In the genomic region with DNA sequence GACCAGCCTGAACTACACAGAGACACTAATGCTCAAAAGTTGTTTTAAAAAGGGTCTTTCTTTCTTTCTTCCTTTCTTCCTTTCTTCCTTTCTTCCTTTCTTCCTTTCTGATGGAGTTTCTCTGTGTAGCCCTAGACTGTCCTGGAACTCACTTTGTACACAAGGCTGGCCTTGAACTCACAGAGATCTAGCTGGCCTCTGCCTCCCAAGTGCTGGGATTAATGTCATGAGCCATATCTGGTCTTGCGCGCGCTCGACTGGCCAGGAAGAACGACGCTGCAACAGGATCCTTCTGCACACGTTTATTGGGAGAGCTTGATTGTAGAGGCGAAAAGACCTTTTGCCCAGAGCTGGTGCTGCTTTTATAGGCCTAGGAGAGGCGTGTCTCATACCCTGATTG, we compare ENCODE assay signal across 28 mouse cellular contexts. TPM values are rescaled to one million over a fixed set of nuclear protein-coding genes. Genes with fewer than 3 reads are reported as not detected.
"Had no signal": no experiment of that assay in that cellular context is flagged by ENCODE, and none has a peak within 500 bp of the region (broad histone marks: within the 10 kb centered on the region; RNA-seq: fewer than 3 reads in every experiment).

No protein-coding gene starts in this region.

RNA-seq across cellular contexts. Expression of a gene that starts 17.0 kb away (rescaled TPM):
- total RNA-seq: hematopoietic stem cell, adult 5-6 weeks had no signal
- polyA plus RNA-seq: inflammation-experienced regulatory T-cells, adult 6 months; intestine, postnatal 0 days had no signal

RNA-seq across cellular contexts. Expression of a gene that starts 55.9 kb away (rescaled TPM):
- total RNA-seq: heart, postnatal 10 days; heart, postnatal 14 days; heart, postnatal 25 days; heart, postnatal 36 days; hematopoietic stem cell, adult 5-6 weeks; hindbrain, postnatal 0 days; layer of hippocampus, adult 18-20 months; layer of hippocampus, adult 2 months; layer of hippocampus, adult 8-10 months; layer of hippocampus, postnatal 10 days; layer of hippocampus, postnatal 14 days; layer of hippocampus, postnatal 25 days; layer of hippocampus, postnatal 36 days; left cerebral cortex, adult 18-20 months; left cerebral cortex, adult 2 months had no signal
- polyA plus RNA-seq: heart, embryonic 10.5 days; hindbrain, embryonic 10.5 days; hindbrain, embryonic 11.5 days; hindbrain, embryonic 12.5 days; hindbrain, embryonic 13.5 days; hindbrain, embryonic 14.5 days; hindbrain, embryonic 15.5 days; hindbrain, embryonic 16.5 days; hindbrain, postnatal 0 days; inflammation-experienced regulatory T-cells, adult 6 months; intestine, embryonic 14.5 days; kidney, embryonic 15.5 days; large intestine, adult 2 months had no signal
